Mouse (Mus musculus): Measurements from ENCODE around the gene P4hb.
"Not testable (repeated sequence)": the region's sequence is repeated elsewhere in the genome, so short reads cannot be mapped to it uniquely, and the experiment has no call there.

Gene P4hb

GRCm38 (mm10) chr11:120572417-120572751 is 669 bp downstream of the P4hb start:
- in situ Hi-C loops (cut with MboI): no loop called here

GRCm38 (mm10) chr11:120571754-120572416 is 1.2 kb downstream of the P4hb start:
- in situ Hi-C loops (cut with MboI): no loop called here

- in situ Hi-C loops (cut with MboI): no loop called here
Observed at GRCm38 (mm10) chr11:120571122-120571521, 1.9 kb downstream of the P4hb start.

GRCm38 (mm10) chr11:120568324-120568723 is 4.7 kb downstream of the P4hb start:
- in situ Hi-C loops (cut with MboI): no loop called here

- in situ Hi-C loops (cut with MboI): no loop called here
Observed at GRCm38 (mm10) chr11:120565114-120565513, 7.9 kb downstream of the P4hb start.

- in situ Hi-C loops (cut with MboI): no loop called here
Observed at GRCm38 (mm10) chr11:120562949-120563348, 10.1 kb downstream of the P4hb start.

- in situ Hi-C loops (cut with MboI): no loop called here
Observed at GRCm38 (mm10) chr11:120560952-120561728, 11.9 kb downstream of the P4hb start.

- in situ Hi-C loops (cut with MboI): not testable (repeated sequence)
Observed at GRCm38 (mm10) chr11:120558843-120559242, 14.2 kb downstream of the P4hb start.

GRCm38 (mm10) chr11:120555260-120555659 is 17.8 kb downstream of the P4hb start:
- in situ Hi-C loops (cut with MboI): no loop called here

- in situ Hi-C loops (cut with MboI): no loop called here
Observed at GRCm38 (mm10) chr11:120554834-120555233, 18.2 kb downstream of the P4hb start.

GRCm38 (mm10) chr11:120552736-120553135 is 20.3 kb downstream of the P4hb start:
- in situ Hi-C loops (cut with MboI): no loop called here

GRCm38 (mm10) chr11:120550810-120551440 is 22.1 kb downstream of the P4hb start, which contains the start of gene Ppp1r27:
Gene Ppp1r27 (minus strand): TSS chr11:120551132.
- in situ Hi-C loops (cut with MboI): no loop called here

- in situ Hi-C loops (cut with MboI): no loop called here
Observed at GRCm38 (mm10) chr11:120549986-120550809, 22.9 kb downstream of the P4hb start.

- in situ Hi-C loops (cut with MboI): no loop called here
Observed at GRCm38 (mm10) chr11:120549168-120549945, 23.7 kb downstream of the P4hb start, which contains the start of gene Mcrip1. Gene Mcrip1 (minus strand): TSS chr11:120549727.

- in situ Hi-C loops (cut with MboI): no loop called here
Observed at GRCm38 (mm10) chr11:120548786-120549167, 24.3 kb downstream of the P4hb start.

GRCm38 (mm10) chr11:120548214-120548613 is 24.8 kb downstream of the P4hb start:
- in situ Hi-C loops (cut with MboI): no loop called here

- in situ Hi-C loops (cut with MboI): no loop called here
Observed at GRCm38 (mm10) chr11:120547469-120547868, 25.6 kb downstream of the P4hb start.

GRCm38 (mm10) chr11:120545964-120546363 is 27.1 kb downstream of the P4hb start:
- in situ Hi-C loops (cut with MboI): no loop called here

- in situ Hi-C loops (cut with MboI): no loop called here
Observed at GRCm38 (mm10) chr11:120542376-120542775, 30.7 kb downstream of the P4hb start.

- in situ Hi-C loops (cut with MboI): no loop called here
Observed at GRCm38 (mm10) chr11:120541907-120542306, 31.1 kb downstream of the P4hb start.
